Mouse (Mus musculus) hindbrain, embryonic 10.5 days (tissue): ENCODE data around the gene Vmn1r8. TPM values are rescaled to one million over a fixed set of nuclear protein-coding genes. Genes with fewer than 3 reads are reported as not detected.
"Not testable (repeated sequence)": the region's sequence is repeated elsewhere in the genome, so short reads cannot be mapped to it uniquely, and the experiment has no call there.

Experiments
- DNase-seq: peaks from one replicate; pipeline ENCODE4 v3.0.0-alpha.2; 2017; ENCODE audit warnings: low spot score
- H3K27ac ChIP-seq: fragments of 300-500 bp; sonication (generic); 2 replicates; pipeline ENCODE4 v1.5.1; 2016; ENCODE audit warnings: mild to moderate bottlenecking, moderate library complexity
- H3K27me3 ChIP-seq: fragments of 300-500 bp; sonication (generic); 2 replicates; pipeline ENCODE4 v1.6.1; 2016; ENCODE audit warnings: mild to moderate bottlenecking; ENCODE audit not compliant: poor library complexity, insufficient read depth, severe bottlenecking
- H3K36me3 ChIP-seq: fragments of 300-500 bp; sonication (generic); 2 replicates; pipeline ENCODE4 v1.6.1; 2016; ENCODE audit warnings: mild to moderate bottlenecking, moderate library complexity
- H3K4me1 ChIP-seq: fragments of 300-500 bp; sonication (generic); replicated peaks from 2 replicates; pipeline ENCODE4 v1.6.1; 2016; ENCODE audit warnings: mild to moderate bottlenecking
- H3K4me3 ChIP-seq: fragments of 300-500 bp; sonication (generic); 2 replicates; pipeline ENCODE4 v1.5.1; 2016; ENCODE audit warnings: mild to moderate bottlenecking, moderate library complexity
- H3K9me3 ChIP-seq: fragments of 300-500 bp; sonication (generic); 2 replicates; pipeline ENCODE4 v1.6.1; 2016; ENCODE audit warnings: mild to moderate bottlenecking, moderate library complexity
- WGBS: fragments of 180-500 bp; shearing (Covaris S2); methylation state at CpG from one replicate; pipeline ENCODE4 v1.1.7; 2016; 5-methylcytosine and 5-hydroxymethylcytosine counted together
- polyA plus RNA-seq: library from polyadenylated mRNA; unstranded; fragments of >200 nt; fragmentation: Nextera tagmentation; extraction: Ambion mirVana; gene quantifications from 2 replicates; pipeline ENCODE4 v1.2.1, GENCODE M21; 2016

Vmn1r8 gene
- polyA plus RNA-seq: not detected in 2 replicates

- H3K4me1 ChIP-seq: no peaks in the 10 kb centered on the region
- no peak within 1 kb of the TSS for H3K4me3 ChIP-seq
- H3K27ac ChIP-seq: no peak within 1 kb of the TSS
- no peak for DNase-seq
- H3K36me3 ChIP-seq: no peaks in the 10 kb centered on the region
- H3K27me3 ChIP-seq: no peaks in the 10 kb centered on the region
- no peaks in the 10 kb centered on the region for H3K9me3 ChIP-seq
Observed at GRCm38 (mm10) chr6:57031984-57032383, at the start of gene Vmn1r8. TSS of gene Vmn1r8 (plus strand) at chr6:57032284.

- H3K36me3 ChIP-seq: no peaks in the 10 kb centered on the region
- H3K9me3 ChIP-seq: no peaks in the 10 kb centered on the region
- DNase-seq: no peak
- WGBS: 84% methylated on average over 2 of the region's 2 CpGs
- H3K4me1 ChIP-seq: no peaks in the 10 kb centered on the region
- H3K27ac ChIP-seq: no peak within 1 kb of the TSS
- no peaks in the 10 kb centered on the region for H3K27me3 ChIP-seq
- H3K4me3 ChIP-seq: no peak within 1 kb of the TSS
Observed at GRCm38 (mm10) chr6:56996943-56997342, 35.1 kb upstream of the Vmn1r8 start, which contains the start of gene Vmn1r6. TSS of gene Vmn1r6 (plus strand) at chr6:56997243.

GRCm38 (mm10) chr6:57025224-57025623 is 6.9 kb upstream of the Vmn1r8 start, which contains the start of gene Vmn1r7:
TSS of gene Vmn1r7 (minus strand) at chr6:57025324.
- H3K27ac ChIP-seq, DNase-seq, H3K27me3 ChIP-seq, H3K4me1 ChIP-seq, H3K4me3 ChIP-seq, H3K9me3 ChIP-seq, H3K36me3 ChIP-seq: not testable (repeated sequence)
- WGBS: 86% methylated on average over 2 of the region's 2 CpGs

GRCm38 (mm10) chr6:57034674-57035073 is 2.6 kb downstream of the Vmn1r8 start:
- no peak for DNase-seq
- Histone ChIP-seq H3K9me3 (no peaks in the 10 kb centered on the region), H3K27ac (no peak overlapping the region), H3K4me1 (no peaks in the 10 kb centered on the region), H3K27me3 (no peaks in the 10 kb centered on the region), H3K4me3 (no peak overlapping the region), H3K36me3 (no peaks in the 10 kb centered on the region)
- WGBS: 86% methylated on average over 2 of the region's 2 CpGs

- no peaks in the 10 kb centered on the region for H3K4me1 ChIP-seq
- H3K27ac ChIP-seq: no peak overlapping the region
- H3K9me3 ChIP-seq: no peaks in the 10 kb centered on the region
- no peaks in the 10 kb centered on the region for H3K27me3 ChIP-seq
- DNase-seq: no peak
- no peak overlapping the region for H3K4me3 ChIP-seq
- no peaks in the 10 kb centered on the region for H3K36me3 ChIP-seq
Observed at GRCm38 (mm10) chr6:57063730-57064129, 31.6 kb downstream of the Vmn1r8 start.

GRCm38 (mm10) chr6:57066487-57066886 is 34.4 kb downstream of the Vmn1r8 start, which contains the start of gene Vmn1r9:
TSS of gene Vmn1r9 (plus strand) at chr6:57066787.
- DNase-seq: no peak
- WGBS: 87% methylated on average over 2 of the region's 2 CpGs
- Histone ChIP-seq H3K36me3 (no peaks in the 10 kb centered on the region), H3K9me3 (no peaks in the 10 kb centered on the region), H3K4me3 (no peak within 1 kb of the TSS), H3K27me3 (no peaks in the 10 kb centered on the region), H3K27ac (no peak within 1 kb of the TSS), H3K4me1 (no peaks in the 10 kb centered on the region)

Other genes with a start within 250 kb of the Vmn1r8 start
- gene Kbtbd2, start 234.5 kb upstream of the Vmn1r8 start, polyA plus RNA-seq: 34.4 and 38.9 TPM in 2 replicates
- gene Fkbp9, start 200.2 kb upstream of the Vmn1r8 start, polyA plus RNA-seq: 60.3 and 75.5 TPM in 2 replicates
- gene Nt5c3, start 108.4 kb upstream of the Vmn1r8 start, polyA plus RNA-seq: 66.4 and 73.5 TPM in 2 replicates
- gene Vmn1r4, start 108.3 kb upstream of the Vmn1r8 start, polyA plus RNA-seq: 0.27 and 0.47 TPM in 2 replicates
- gene Vmn1r5, start 62.0 kb upstream of the Vmn1r8 start, polyA plus RNA-seq: not detected in 2 replicates
- gene Vmn1r6, start 35.0 kb upstream of the Vmn1r8 start, polyA plus RNA-seq: not detected in 2 replicates
- gene Vmn1r7, start 7.0 kb upstream of the Vmn1r8 start, polyA plus RNA-seq: not detected in 2 replicates
- not detected in 2 replicates for gene Vmn1r9, start 34.5 kb downstream of the Vmn1r8 start, polyA plus RNA-seq
- not detected in 2 replicates for gene Vmn1r10, start 77.2 kb downstream of the Vmn1r8 start, polyA plus RNA-seq
- gene Vmn1r11, start 101.2 kb downstream of the Vmn1r8 start, polyA plus RNA-seq: not detected in 2 replicates
- not detected in 2 replicates for gene Vmn1r12, start 124.6 kb downstream of the Vmn1r8 start, polyA plus RNA-seq
- not detected in 2 replicates for gene Vmn1r13, start 171.0 kb downstream of the Vmn1r8 start, polyA plus RNA-seq
- not detected in 2 replicates for gene Vmn1r14, start 199.4 kb downstream of the Vmn1r8 start, polyA plus RNA-seq
- gene Vmn1r15, start 225.7 kb downstream of the Vmn1r8 start, polyA plus RNA-seq: not detected in 2 replicates